Mouse (Mus musculus) adrenal gland, adult 18-20 months (tissue): ENCODE measurements around the gene Hist1h2be. TPM values are rescaled to one million over a fixed set of nuclear protein-coding genes. Genes with fewer than 3 reads are reported as not detected.
"Not testable (repeated sequence)": the region's sequence is repeated elsewhere in the genome, so short reads cannot be mapped to it uniquely, and the experiment has no call there.

Source experiments
- DNase-seq, 2 experiments: peaks; one replicate each; pipeline ENCODE4 v3.0.0; 2021 to 2022; ENCODE audit warnings: low spot score in 2 of 2
- total RNA-seq, 2 experiments: library from RNA; stranded (reverse); gene quantifications; 1 replicate in 1 of 2; 2 replicates in 1 of 2; pipeline ENCODE4 v1.2.3; 2021

Hist1h2be gene
- total RNA-seq, 2 experiments from 2014 or later, result 9.3 to 13.3 TPM

- DNase-seq, result not testable (repeated sequence)
Measured at GRCm38 (mm10) chr13:23574546-23575170, 46.3 kb downstream of the Hist1h2be start.

- peak; percentile 36 to 65 for DNase-seq
Measured at GRCm38 (mm10) chr13:23573898-23574524, 46.9 kb downstream of the Hist1h2be start, which contains the start of the genes Hist1h2bf and Hist1h2ad. TSS of gene Hist1h2bf (minus strand) at chr13:23574196. TSS of gene Hist1h2ad (plus strand) at chr13:23574381.

GRCm38 (mm10) chr13:23573034-23573897 is 47.7 kb downstream of the Hist1h2be start:
- DNase-seq, result not testable (repeated sequence)

- DNase-seq, result no peak
Measured at GRCm38 (mm10) chr13:23572218-23573033, 48.5 kb downstream of the Hist1h2be start.

- not testable (repeated sequence) for DNase-seq
Measured at GRCm38 (mm10) chr13:23571504-23572217, 49.3 kb downstream of the Hist1h2be start.

GRCm38 (mm10) chr13:23571022-23571503 is 49.9 kb downstream of the Hist1h2be start, which contains the start of the genes Hist1h2ae and Hist1h2bg:
TSS of gene Hist1h2ae (minus strand) at chr13:23571220.
TSS of gene Hist1h2bg (plus strand) at chr13:23571396.
- peak; percentile 56 to 65 for DNase-seq

GRCm38 (mm10) chr13:23570261-23571021 is 50.5 kb downstream of the Hist1h2be start:
- DNase-seq, result not testable (repeated sequence)

- no peak for DNase-seq
Measured at GRCm38 (mm10) chr13:23564482-23564881, 56.4 kb downstream of the Hist1h2be start.

- no peak for DNase-seq
Measured at GRCm38 (mm10) chr13:23562699-23563462, 58.0 kb downstream of the Hist1h2be start.

- peak; percentile 81 to 86 for DNase-seq
Measured at GRCm38 (mm10) chr13:23561883-23562659, 58.9 kb downstream of the Hist1h2be start, which contains the start of gene Hist1h3e. TSS of gene Hist1h3e (minus strand) at chr13:23562369.

GRCm38 (mm10) chr13:23561531-23561882 is 59.4 kb downstream of the Hist1h2be start:
- not testable (repeated sequence) for DNase-seq

GRCm38 (mm10) chr13:23560699-23561098 is 60.2 kb downstream of the Hist1h2be start:
- not testable (repeated sequence) for DNase-seq

- no peak for DNase-seq
Measured at GRCm38 (mm10) chr13:23556906-23557305, 64.0 kb downstream of the Hist1h2be start.

GRCm38 (mm10) chr13:23555839-23556416 is 65.0 kb downstream of the Hist1h2be start:
- DNase-seq, result peak; percentile 33 to 52

GRCm38 (mm10) chr13:23554925-23555838 is 65.7 kb downstream of the Hist1h2be start:
- peak in 1 of 2 experiments; percentile 42 for DNase-seq

- DNase-seq, result no peak
Measured at GRCm38 (mm10) chr13:23554393-23554792, 66.5 kb downstream of the Hist1h2be start.
